Mouse (Mus musculus) heart, postnatal 4 days (tissue): ENCODE measurements around the gene Ddx23. TPM values are rescaled to one million over a fixed set of nuclear protein-coding genes. Genes with fewer than 3 reads are reported as not detected.

Experiments
- DNase-seq: peaks from one replicate; pipeline ENCODE4 v3.0.0; 2021
- total RNA-seq, 2 experiments: library from RNA; stranded (reverse); gene quantifications; 2 replicates each; pipeline ENCODE4 v1.2.3; 2021

Gene Ddx23
- total RNA-seq, result 10 to 100 TPM; 57.6 to 59.6 TPM

DNA sequence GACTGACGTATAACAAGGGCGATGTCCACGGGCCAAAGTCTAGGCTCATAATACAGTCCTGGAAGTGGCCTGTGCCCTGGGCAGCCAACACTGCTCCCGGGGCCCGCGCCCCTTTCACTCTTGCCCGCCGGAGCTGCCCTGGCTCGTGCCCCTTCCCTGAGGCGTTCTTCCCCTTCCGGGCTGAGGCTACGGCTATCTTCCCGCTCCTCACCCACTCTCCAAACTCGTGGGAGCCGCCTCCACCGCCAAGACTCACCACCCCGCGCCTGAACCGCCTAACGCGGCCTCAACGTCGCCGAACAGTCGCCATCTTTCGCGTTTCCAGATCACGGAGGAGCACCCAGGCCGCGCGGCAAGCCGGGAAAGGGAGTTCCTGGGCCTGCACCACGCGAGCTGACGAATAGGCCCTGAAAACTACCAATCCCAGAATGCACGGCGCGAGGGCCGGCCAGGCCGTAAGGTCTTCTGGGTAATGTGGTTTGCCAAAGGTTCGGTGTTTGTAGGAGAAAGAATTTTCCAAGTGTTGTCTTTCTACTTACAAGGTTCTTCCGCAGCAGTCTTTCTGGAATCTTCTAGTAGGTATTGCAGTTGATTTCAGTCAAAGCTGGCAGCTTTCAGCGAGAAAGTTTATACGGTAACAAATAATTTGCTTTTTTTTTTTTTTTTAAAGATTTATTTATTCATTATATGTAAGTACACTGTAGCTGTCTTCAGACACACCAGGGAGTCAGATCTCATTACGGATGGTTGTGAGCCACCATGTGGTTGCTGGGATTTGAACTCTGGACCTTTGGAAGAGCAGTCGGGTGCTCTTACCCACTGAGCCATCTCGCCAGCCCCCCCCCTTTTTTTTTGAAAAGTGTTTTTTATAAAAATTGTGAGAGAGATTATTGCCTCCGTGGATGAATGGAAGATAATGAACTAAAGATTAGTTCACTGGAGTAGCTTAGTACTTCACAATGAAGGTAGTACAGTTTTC lies at the start of gene Ddx23:
Ddx23 (minus strand) TSS at position 328 of the 979 bp plus-strand sequence.
- DNase-seq, result peak; percentile 96

DNA sequence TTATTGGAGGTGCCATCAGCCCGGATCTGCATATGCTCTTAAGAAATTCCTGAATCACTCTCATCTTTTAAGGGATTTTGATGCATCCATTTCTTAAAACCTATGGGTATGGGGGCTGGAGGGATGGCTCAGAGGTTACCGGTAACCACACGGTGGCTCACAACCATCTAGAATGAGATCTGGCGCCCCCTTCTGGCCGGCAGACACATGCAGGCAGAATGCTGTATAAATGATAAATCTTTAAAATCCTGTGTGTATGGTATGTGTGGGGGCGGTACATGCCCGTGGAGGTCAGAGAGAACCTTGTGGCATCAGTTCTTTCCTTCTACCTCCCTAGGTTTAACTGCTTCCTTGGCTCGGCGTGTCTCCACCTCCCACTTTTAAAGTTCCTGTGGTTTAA lies 47.7 kb upstream of the Ddx23 start:
- peak; percentile 79 for DNase-seq

DNA sequence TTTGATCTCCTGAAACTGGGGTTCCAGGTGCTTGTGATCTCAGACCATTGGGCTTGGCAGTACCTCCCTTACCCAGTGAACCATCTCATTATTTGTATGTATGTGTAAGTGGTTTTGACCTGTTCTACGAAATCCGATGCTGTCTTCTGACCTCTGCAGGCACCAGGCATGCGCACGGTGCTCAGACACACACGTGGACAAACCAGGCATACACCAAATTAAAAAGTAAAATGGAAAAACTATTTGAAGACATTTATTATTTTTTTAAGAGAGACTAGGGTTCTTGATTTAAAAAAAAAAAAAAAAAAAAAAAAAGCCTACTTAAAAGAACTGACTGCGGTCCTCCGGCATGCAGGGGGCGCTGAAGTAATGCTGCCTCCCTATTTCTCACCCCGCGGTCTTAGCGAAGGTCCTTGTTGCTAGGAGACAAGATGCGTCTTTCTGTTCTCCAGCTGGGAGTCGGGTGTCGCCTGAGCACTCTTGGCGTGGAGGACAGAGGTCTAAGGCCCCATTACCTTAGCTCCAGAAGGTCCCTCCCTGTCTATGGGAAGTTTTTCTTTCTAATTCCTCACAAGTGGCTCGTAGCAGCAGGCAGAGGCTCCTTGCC lies 45.2 kb upstream of the Ddx23 start, which contains the start of gene Ccdc65:
Ccdc65 (plus strand) TSS at position 442 of the 607 bp plus-strand sequence.
- peak; percentile 89 for DNase-seq

DNA sequence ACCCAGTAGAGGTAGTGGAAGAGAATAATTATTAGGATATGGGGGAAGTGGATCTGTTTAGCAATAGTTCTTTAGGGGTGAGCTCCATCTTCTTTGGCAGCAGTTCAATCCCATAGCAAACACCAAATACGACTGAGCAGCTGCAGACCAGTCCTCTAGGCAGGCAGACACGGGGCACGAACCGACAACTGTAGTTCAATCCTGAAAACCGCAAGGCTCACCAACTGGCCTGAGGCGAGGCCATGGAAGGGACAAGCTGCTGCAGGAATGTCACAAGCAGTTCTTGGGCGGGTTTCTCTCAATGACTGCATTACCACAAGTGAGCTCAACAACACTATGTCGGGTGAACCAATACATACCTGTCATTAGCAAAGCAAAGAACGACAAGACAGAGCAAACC lies 41.6 kb upstream of the Ddx23 start:
- no peak for DNase-seq

DNA sequence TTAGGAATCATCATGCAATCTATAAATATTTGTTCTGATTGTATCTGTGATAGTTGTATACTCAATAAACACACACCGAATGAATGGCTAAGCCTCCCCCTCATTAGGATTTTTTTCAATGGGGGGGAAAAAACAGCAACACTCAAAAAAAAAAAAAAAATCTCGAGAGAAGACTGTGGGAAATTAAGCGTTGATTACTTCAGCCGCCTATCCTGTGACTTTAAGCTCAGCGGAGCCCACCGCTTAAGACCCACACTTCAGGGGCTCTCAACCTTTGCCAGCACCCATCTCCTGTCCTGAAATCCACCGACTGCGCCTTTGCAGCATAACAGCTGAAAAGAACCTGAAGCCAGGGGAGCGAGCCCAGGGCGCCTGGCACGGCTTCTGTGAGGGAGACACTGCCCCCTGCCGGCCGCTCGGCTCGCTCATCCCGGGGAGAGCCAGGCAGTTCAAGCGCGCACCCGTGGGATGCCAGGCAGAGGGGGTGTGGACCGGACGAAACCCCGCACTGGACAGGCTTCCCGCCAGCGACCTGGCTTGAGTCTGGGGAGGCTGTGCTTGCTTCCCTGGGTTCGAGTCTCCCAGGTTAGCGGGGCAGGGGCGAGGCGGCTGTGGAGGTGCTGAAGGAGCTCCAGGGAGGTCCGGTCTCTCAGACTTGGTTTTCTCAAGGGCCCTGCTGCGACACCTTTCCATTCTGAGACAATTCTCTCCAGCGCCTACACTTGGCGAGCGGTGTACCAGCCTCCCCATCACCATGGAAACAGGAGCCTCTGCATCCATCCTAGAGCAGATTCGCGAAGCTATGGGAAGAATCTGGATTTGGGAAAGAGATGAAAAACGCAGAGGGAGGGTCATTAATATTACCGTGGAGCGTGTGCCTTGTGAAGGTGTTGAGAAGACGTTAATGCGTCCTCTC lies 36.8 kb upstream of the Ddx23 start:
- peak; percentile 94 for DNase-seq

DNA sequence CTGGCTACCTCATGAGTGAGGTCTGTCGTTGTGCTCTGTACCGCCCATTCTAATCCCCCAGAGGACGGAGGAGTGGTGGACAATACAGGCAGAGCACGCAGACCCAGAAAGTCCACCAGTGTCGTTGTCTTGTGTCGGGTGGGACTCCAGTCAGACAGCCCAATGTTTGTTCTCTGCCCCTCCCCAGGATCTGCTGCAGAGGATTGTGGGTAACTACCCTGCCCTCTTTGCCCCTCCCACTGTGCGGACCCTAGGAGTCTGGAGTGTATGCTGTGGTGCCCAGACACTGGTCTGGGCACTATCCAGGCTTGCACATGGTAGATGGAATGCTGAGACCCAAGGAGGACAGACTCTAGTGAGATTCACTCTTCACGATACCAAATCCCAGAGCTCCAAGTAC lies 33.5 kb upstream of the Ddx23 start:
- no peak for DNase-seq

DNA sequence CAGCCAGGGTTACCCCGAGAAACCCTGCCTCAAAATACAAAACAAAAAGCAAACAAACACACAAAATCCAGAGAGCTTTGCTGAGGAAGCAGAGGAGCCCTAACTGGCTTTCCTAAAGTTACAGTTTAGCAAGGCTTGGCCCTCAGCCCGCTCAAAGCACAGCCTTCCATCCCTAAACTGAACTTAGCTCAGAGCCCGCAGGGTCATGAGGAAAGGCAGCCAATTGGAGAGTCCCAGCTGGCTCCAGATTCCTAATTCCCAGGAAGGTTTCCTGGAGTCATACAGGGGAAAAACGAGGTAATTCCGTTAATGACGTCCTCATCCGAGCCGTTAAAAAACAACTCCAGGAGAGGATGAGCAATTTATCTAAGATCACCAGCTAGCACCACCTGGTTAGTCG lies 33.0 kb upstream of the Ddx23 start:
- no peak for DNase-seq

DNA sequence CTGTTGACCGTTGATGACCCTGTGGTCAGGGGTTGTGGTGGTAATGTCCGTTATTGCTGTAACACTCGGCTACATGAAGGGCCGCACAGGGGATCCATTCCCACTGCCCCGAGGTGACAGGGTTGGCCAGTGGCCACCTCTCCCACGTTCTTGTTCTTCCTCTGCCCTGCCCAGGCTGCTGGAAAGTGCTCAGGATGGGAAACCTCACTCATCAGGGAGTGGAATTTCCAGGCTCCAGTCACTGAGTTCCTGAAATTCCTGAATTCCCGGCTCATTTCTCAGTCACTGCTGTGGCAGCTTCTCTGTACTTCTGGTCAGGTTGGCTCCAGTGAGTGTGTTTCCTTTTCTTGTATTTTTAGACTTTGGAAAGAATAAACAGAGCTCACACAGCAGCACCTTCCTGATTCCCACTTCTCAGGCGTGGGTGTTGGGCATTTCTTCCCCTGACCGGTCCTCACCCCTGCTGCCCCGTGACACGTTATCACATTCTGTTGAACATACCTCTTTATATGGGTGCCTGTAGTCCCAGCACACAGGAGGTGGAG lies 29.5 kb upstream of the Ddx23 start:
- DNase-seq, result peak; percentile 70

DNA sequence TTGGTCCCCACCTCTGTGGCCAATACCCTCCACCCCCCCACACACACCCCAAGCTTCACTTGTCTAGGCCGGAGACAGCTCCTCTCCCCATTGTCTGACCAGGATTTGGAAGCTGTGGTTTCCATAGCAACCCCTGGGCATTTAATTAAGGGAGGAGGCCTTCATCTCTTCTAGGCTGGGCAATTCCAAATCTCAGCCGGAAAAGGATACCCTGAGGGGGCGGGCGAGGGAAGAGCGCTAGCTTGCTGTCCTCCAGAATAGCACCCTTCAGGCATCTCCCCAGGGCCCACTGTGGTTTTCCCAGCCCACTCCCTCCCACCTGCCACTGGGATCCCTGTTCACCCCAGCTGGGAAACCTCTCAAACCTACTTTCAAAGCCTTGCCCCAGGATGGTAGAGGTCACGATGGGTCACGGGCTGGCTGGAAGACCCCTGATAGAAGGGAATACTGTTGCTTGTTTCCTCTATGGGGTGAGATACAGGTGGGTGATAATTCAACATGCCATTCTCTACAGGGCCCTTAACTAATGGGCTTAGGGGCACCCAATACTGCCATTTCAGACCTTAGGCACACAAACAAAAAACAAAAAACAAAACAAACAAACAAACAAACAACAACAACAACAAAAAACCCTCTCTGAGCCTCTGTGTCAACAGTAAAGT lies 28.9 kb upstream of the Ddx23 start:
- no peak for DNase-seq

DNA sequence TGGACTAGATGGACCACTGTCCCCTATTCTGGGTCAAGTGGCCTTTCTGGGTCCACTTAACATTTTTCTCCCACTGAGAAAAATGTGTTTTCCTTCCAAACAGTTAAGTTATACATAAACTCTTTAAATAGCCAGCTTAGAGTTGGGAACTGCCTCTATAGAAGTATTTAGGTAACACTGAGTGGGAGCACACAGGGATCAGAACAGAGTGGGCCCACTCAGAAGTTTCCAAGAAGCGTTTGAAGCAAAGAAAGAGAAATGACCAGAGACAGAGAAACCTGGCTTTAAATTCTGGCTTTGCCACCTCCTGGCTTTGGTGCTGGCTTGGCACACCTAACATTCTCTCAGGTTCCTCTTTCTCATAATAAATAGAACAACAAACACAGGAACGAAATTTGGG lies 27.0 kb upstream of the Ddx23 start:
- DNase-seq, result no peak

DNA sequence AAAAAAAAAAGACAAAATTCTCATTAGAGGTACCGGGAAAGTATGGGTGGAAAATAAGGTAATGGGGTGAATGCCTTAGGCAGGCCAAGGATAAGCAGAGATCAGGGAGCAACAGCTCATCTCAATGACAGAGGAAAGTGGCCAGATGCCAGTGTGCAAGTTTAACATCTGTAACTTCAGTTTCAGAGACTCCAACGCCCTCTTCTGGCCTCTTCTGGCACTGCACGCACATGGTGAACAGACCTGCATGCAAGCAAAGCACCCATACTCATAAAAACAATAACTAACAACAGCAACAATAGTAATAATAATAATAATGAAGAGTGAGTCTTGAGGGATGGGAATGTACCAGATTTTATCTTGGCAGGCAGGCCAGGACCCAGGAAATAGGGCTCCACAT lies 23.2 kb upstream of the Ddx23 start:
- peak; percentile 41 for DNase-seq

DNA sequence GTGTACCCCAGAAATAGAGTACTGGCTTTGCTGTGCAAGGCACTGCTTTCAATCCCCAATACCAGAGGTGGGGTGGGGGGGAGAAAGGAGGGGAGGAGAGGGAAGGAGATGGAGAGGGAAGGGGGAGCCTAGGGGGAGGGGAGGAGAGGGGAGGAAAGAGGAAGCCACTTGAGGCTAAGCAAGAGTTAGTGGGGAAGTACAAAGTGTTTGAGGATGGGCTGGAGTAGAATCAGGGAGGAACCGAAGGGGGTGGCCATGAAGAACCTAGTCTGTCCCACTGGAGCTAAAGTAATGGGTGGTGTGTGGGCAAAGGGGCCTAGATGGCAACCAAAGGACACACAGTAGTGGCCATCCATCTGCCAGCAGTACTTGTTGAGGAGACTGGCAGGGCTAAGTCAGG lies 21.1 kb upstream of the Ddx23 start:
- no peak for DNase-seq

DNA sequence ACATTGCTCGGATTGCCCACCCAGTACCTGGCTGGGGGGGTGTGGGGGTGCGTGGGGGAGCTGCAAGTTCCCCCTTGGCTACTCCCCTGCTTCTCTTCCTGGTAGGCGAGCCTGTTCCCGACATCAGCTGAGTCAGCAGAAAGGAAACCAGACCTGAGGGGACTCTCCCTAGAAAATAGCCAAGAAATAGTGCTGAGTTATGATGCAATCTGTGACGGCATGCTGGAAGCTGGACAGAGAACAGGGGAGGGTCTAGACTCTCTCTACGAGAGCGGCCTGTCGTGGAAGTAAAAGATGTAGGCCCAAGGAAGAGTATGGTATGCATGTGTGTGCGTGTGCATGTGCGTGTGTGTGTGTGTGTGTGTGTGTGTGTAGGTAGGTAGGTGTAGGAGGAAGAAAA lies 20.5 kb upstream of the Ddx23 start:
- no peak for DNase-seq

DNA sequence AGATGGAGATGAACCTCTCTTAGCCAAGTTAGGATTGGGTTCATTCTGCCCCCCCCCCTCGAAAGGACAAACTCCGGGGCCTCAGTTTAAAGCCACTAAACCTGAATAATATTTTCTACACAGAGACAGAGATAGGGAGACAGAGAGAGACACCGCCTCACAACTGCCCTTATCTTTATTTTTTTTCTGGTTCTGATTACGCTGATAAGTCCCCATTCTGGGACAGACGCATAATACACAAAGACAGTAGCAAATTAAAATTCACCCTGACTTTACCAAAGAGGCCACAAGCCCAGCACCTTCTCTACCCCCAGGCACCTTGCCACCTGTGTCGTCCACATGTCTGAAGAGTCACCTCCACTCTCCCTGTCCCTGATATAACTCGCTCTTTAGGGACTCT lies 18.9 kb upstream of the Ddx23 start:
- DNase-seq, result no peak

DNA sequence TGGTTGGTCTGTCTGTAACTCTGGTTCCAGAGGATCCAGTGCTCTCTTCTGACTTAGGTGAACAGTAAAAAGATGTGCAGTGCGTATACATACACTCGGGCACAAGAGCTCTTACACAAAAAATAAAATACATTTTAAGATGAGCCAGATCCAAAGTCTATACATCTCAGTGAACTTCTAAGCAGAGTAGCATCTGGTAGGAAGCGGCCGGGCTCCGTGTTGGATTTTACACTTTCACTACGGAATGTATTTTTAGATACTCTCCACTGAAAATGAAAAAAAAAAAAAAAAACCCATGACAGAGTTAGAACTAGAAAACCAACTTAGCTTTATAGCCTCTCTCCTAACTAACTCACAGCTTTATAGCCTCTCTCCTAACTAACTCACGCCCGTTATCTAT lies 18.0 kb upstream of the Ddx23 start:
- no peak for DNase-seq

DNA sequence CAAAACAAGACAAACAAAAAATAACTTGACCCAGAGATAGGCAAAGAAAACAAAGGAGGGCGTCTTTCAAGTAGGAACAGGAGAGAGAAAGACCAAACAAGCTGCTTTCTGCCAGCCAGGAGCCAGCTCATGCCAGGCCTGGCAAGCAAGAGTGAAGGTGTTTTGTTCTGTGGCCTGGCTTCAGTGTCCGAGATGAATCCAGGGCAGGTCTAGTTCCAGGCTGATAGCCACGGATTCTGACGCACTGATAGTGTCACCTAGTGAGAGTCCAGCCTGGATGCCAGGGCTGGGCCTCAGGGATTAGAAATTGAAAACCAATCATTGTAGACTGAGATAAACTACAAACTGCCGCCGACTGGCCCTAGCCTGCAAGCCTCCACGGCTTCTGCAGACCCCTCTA lies 15.3 kb upstream of the Ddx23 start:
- DNase-seq, result no peak

DNA sequence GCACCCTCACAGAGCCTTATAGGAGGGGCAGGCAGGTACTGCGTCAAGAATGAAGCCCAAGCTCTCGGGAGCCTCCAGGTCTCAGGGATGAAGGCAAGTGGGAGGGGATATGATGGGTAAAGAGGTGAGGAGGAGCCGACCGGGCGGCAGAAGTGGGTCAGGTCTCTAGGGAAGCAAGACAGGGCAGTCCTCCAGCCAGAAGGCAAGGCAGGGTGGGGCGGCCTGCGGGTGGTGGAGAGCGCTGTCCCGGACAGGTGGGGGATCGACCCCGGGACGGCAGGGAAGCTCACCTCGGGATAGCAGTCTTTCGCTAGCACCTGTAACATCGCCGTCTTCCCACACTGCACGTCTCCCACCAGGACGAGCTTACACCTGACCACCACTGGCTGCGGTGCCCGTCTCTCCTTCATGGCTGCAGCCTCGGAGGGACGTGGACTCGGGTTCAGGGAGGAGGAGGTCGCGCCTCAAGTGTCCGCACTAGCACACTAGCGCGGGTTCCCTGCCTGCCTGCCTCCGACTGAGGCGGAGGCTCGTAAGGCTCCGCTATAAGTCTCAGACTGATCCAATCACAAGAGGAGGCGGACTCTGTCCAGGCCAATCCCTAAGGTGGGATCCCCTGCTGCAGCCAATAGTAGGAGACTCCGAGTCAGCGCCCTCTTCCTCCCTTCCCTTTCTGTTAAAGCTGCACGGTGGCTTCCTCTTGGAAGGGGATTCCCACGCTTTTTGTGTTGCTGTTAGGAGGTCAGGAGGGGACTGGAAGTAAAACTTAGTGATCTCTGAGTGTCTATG lies 14.4 kb upstream of the Ddx23 start, which contains the start of gene Rnd1:
Rnd1 (minus strand) TSS at position 522 of the 789 bp plus-strand sequence.
- DNase-seq, result peak; percentile 82

DNA sequence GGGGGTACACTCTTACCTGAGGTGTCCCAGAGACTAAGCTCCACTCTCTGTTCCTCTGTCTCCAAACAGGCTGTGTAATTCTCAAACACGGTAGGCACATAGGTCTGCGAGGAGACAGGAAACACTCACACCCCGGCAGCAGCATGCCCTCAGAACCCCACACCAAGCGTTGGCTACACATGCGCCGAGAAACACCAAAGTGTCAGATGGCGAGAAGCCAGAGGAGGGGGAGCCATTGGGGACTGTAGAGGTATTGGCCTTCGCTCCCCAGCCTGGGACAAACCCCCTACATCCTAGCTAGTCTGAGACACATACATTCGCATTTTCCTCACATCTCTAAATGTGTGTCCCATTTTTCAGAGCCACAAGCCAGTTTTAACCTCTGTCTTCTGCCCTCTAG lies 13.8 kb upstream of the Ddx23 start:
- peak; percentile 26 for DNase-seq

DNA sequence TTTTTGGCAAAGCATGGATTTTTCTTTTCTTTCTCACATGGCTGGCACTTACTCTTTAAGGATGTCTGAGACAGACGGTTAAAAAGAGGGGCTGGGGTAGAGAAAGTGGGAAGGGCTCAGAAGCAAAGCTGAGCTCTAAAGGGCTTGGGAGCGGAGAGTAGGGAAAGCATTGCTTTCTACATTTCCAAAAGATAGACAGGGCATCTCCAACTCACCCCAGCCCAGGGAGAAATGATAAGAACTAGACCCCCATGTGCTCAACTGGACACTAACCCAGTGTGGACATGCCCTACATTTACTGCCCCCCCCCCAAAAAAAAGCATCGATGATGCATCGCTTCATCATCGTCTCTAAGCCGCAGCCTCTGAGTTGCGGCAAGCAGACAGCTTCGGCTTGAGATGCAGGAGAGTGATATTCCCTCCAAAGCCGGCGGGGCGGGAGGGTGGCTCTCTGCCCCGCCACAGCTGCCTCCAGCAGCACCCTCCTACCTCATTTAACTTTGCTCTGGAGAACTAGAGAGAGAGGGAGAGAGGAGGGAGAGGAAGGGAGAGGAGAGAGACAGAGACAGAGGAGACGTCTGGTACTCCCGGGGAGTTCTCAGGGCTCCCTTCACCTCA lies 13.0 kb upstream of the Ddx23 start:
- DNase-seq, result no peak

DNA sequence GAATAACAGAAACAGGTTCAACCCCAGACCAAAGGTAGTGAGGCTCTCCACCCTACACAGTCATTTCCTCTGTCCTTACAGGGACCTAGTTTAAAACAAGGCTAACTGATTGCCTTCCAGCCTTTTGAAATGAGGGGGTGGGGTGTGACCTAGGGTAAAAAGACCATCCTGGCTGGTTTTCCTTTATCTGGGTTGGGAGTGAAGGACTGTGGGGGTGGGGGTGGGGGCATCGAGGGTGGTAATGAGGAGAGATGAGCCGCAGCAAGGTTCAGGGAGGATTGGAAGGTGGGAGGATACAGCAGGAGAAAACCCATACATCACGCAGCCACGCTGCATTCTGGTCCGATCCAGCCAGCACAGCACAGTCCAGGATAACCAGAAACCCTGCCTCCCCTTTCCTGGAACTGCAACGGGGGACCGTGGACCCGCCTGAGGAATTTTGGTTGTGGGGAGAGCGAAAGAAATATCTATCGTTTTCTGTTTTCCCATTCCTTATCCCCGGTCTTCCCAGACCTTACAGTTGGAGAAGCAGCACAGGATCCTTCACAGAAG lies 12.4 kb upstream of the Ddx23 start:
- no peak for DNase-seq
